Mouse (Mus musculus) MN1 (cell line): ENCODE results near the gene 3110009E18Rik.

Experiments used
- DNase-seq: peaks from one replicate; pipeline ENCODE4 v3.0.0-alpha.2; 2016; ENCODE audit warnings: low spot score

Gene 3110009E18Rik

GRCm38 (mm10) chr1:120101227-120101609, 19.8 kb upstream of the 3110009E18Rik start:
- no peak for DNase-seq

GRCm38 (mm10) chr1:120105556-120105959, 15.4 kb upstream of the 3110009E18Rik start:
- no peak for DNase-seq

GRCm38 (mm10) chr1:120109741-120110432, 11.1 kb upstream of the 3110009E18Rik start:
- no peak for DNase-seq

- no peak for DNase-seq
Measured at GRCm38 (mm10) chr1:120111766-120112165, 9.2 kb upstream of the 3110009E18Rik start.

GRCm38 (mm10) chr1:120112251-120113187, 8.5 kb upstream of the 3110009E18Rik start:
- no peak for DNase-seq

GRCm38 (mm10) chr1:120115671-120116081, 5.3 kb upstream of the 3110009E18Rik start:
- no peak for DNase-seq

GRCm38 (mm10) chr1:120116106-120116505, 4.9 kb upstream of the 3110009E18Rik start:
- DNase-seq: no peak

GRCm38 (mm10) chr1:120118854-120119253, 2.1 kb upstream of the 3110009E18Rik start:
- no peak for DNase-seq

GRCm38 (mm10) chr1:120119389-120119788, 1.6 kb upstream of the 3110009E18Rik start:
- no peak for DNase-seq

- DNase-seq: peak; percentile 39
Measured at GRCm38 (mm10) chr1:120120141-120120968, 632 bp upstream of the 3110009E18Rik start.

- no peak for DNase-seq
Measured at GRCm38 (mm10) chr1:120121930-120122530, 1.0 kb downstream of the 3110009E18Rik start.

GRCm38 (mm10) chr1:120122634-120123383, 1.8 kb downstream of the 3110009E18Rik start:
- no peak for DNase-seq

- peak; percentile 32 for DNase-seq
Measured at GRCm38 (mm10) chr1:120124839-120125238, 3.9 kb downstream of the 3110009E18Rik start.

GRCm38 (mm10) chr1:120125471-120125870, 4.5 kb downstream of the 3110009E18Rik start:
- DNase-seq: no peak

GRCm38 (mm10) chr1:120126318-120126717, 5.3 kb downstream of the 3110009E18Rik start:
- no peak for DNase-seq

- no peak for DNase-seq
Measured at GRCm38 (mm10) chr1:120132376-120132775, 11.4 kb downstream of the 3110009E18Rik start.

- peak; percentile 93 for DNase-seq
Measured at GRCm38 (mm10) chr1:120135934-120136786, 15.2 kb downstream of the 3110009E18Rik start.

GRCm38 (mm10) chr1:120138923-120139540, 18.0 kb downstream of the 3110009E18Rik start:
- DNase-seq: no peak

GRCm38 (mm10) chr1:120140144-120140693, 19.2 kb downstream of the 3110009E18Rik start:
- peak; percentile 16 for DNase-seq
